Mouse (Mus musculus) lung, adult 2 months (tissue): Measurements from ENCODE around the gene Prss12.

Source experiments
- CTCF ChIP-seq: fragments of 200-500 bp; IDR thresholded peaks from 2 replicates; pipeline ENCODE4 v1.5.1; 2011; ENCODE audit warnings: mild to moderate bottlenecking, low read length, control low read depth; ENCODE audit not compliant: insufficient read depth
- POLR2A ChIP-seq: fragments of 200-500 bp; IDR thresholded peaks from 2 replicates; pipeline ENCODE4 v1.6.1; 2011; ENCODE audit warnings: low read depth, mild to moderate bottlenecking, control low read depth, low read length, borderline replicate concordance; ENCODE audit errors: extremely low read depth

DNA sequence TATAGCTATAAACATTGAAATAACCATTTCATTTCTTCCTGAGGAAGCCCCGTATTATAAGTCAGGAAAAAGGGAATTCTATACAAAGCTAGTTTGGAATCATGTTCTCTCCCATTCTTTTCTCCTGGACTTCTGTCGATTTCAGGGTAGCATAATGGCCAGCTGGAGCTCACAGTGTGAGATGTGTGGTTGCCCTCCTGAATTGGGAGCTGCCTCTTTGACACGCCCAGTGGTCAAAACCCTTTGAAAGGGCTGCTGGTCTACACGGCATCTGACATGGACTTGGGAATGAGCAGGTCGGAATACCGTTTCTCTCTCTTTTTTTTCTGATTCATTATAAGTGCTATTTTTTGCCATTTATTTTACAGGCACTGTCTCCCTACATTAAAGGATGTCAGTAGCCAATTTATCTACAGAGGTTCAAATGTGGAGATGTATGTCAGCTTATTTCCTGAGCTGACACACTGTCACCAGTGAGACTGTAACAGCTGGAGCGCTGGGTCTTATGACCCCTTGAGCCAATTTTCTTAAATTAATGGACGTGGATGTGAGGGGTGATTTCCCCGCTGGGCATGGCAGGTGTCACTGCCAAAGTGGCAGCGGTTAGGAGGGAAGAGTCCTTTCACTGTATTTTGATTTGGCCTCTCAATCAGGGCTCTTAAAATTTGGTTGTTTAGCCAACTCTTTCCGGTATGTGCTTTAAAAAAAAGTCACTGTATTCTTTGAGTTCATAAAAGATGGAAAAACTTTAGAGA is 79.8 kb downstream of the Prss12 start:
- TF ChIP-seq POLR2A: no peak
- no peak for TF ChIP-seq CTCF
